Mouse (Mus musculus): Measurements from ENCODE around the gene Mfsd7a. TPM values are rescaled to one million over a fixed set of nuclear protein-coding genes. Genes with fewer than 3 reads are reported as not detected.

Gene Mfsd7a
- total and polyA plus RNA-seq, 2 experiments from 2014 or later, result 0.14 to 0.22 TPM

GRCm38 (mm10) chr5:108447857-108448256 lies 834 bp downstream of the Mfsd7a start:
- Histone ChIP-seq H3K27ac (ENCODE audit: low read depth, low read length) (no peak overlapping the region), H3K36me3 (ENCODE audit: insufficient read depth, low read length) (no peaks in the 10 kb centered on the region), H3K4me3 (ENCODE audit: low read depth, low read length) (no peak overlapping the region), H3K9me3 (ENCODE audit: low read length) (no peaks in the 10 kb centered on the region), H3K4me1 (ENCODE audit: insufficient read depth, low read length) (no peaks in the 10 kb centered on the region), H3K4me2 (ENCODE audit: low read depth, low read length, poor library complexity, severe bottlenecking) (no peak overlapping the region), H3K27me3 (ENCODE audit: insufficient read depth, low read length) (0 out of 2 replicates have a peak, but pooled peaks cover 4% of the 10 kb centered on the region), H3K9ac (replicated peaks; ENCODE audit: low read length, poor library complexity, severe bottlenecking) (no peak overlapping the region)
- DNase-seq (ENCODE audit: low spot score) (no peak), ATAC-seq (ENCODE audit: low FRiP score) (no peak)
- 88% methylated on average over 7 of the region's 7 CpGs for WGBS
- no peak for TF ChIP-seq CTCF (IDR thresholded peaks at IDR 0.05)

GRCm38 (mm10) chr5:108446973-108447372 lies 1.7 kb downstream of the Mfsd7a start:
- ATAC-seq (ENCODE audit: low FRiP score), result no peak
- no peak overlapping the region for H3K27ac ChIP-seq (ENCODE audit: low read depth, low read length)
- H3K9ac ChIP-seq (replicated peaks; ENCODE audit: low read length, poor library complexity, severe bottlenecking), result no peak overlapping the region
- H3K36me3 ChIP-seq (ENCODE audit: insufficient read depth, low read length), result no peaks in the 10 kb centered on the region
- no peak overlapping the region for H3K4me3 ChIP-seq (ENCODE audit: low read depth, low read length)
- no peak for TF ChIP-seq CTCF (IDR thresholded peaks at IDR 0.05)
- H3K4me2 ChIP-seq (ENCODE audit: low read depth, low read length, poor library complexity, severe bottlenecking), result no peak overlapping the region
- no peaks in the 10 kb centered on the region for H3K9me3 ChIP-seq (ENCODE audit: low read length)
- H3K4me1 ChIP-seq (ENCODE audit: insufficient read depth, low read length), result no peaks in the 10 kb centered on the region
- DNase-seq (ENCODE audit: low spot score), result no peak
- WGBS, result 80% methylated on average over 3 of the region's 3 CpGs
- 0 out of 2 replicates have a peak, but pooled peaks cover 4% of the 10 kb centered on the region for H3K27me3 ChIP-seq (ENCODE audit: insufficient read depth, low read length)

DNA sequence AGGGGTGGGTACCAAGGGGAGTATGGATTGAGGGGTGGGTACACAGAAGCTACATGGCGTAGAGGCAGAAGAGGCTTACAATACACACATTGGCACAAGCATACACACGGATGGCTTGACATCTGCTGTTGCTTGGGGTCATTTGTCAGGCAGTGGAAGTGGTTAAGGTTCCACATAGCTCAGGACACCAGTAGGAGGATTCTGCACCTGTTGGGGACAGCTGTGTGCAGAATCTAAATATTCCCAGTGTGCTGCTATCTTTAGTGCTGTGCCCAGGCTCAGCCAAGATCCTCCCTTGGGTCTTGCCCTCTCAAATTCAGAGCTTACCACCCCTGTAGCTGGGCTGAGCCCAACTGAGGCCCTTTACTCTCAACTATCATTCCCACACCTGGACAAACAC lies 12.6 kb downstream of the Mfsd7a start:
- no peaks in the 10 kb centered on the region for H3K27me3 ChIP-seq (ENCODE audit: insufficient read depth, low read length)
- no peak overlapping the region for H3K4me3 ChIP-seq (ENCODE audit: low read depth, low read length)
- H3K9ac ChIP-seq (replicated peaks; ENCODE audit: low read length, poor library complexity, severe bottlenecking), result no peak overlapping the region
- no peak overlapping the region for H3K4me2 ChIP-seq (ENCODE audit: low read depth, low read length, poor library complexity, severe bottlenecking)
- peaks cover 3% of the 10 kb centered on the region; the same call in 1 of the 2 replicates for H3K36me3 ChIP-seq (ENCODE audit: insufficient read depth, low read length)
- no peak for ATAC-seq (ENCODE audit: low FRiP score)
- no peak for TF ChIP-seq CTCF (IDR thresholded peaks at IDR 0.05)
- H3K27ac ChIP-seq (ENCODE audit: low read depth, low read length), result no peak overlapping the region
- no peaks in the 10 kb centered on the region for H3K9me3 ChIP-seq (ENCODE audit: low read length)
- no peak for DNase-seq (ENCODE audit: low spot score)
- peaks cover 4% of the 10 kb centered on the region; the same call in 1 of the 2 replicates for H3K4me1 ChIP-seq (ENCODE audit: insufficient read depth, low read length)
- WGBS, result 72% methylated on average over 2 of the region's 2 CpGs

- Histone ChIP-seq H3K9me3 (ENCODE audit: low read length) (no peaks in the 10 kb centered on the region), H3K36me3 (ENCODE audit: insufficient read depth, low read length) (peaks cover 7% of the 10 kb centered on the region; the same call in 1 of the 2 replicates), H3K4me2 (ENCODE audit: low read depth, low read length, poor library complexity, severe bottlenecking) (peak within 1 kb of the TSS; percentile 81), H3K9ac (replicated peaks; ENCODE audit: low read length, poor library complexity, severe bottlenecking) (peak within 1 kb of the TSS; percentile 90), H3K27ac (ENCODE audit: low read depth, low read length) (peak within 1 kb of the TSS; percentile 65), H3K27me3 (ENCODE audit: insufficient read depth, low read length) (no peaks in the 10 kb centered on the region), H3K4me3 (ENCODE audit: low read depth, low read length) (peak within 1 kb of the TSS; percentile 90), H3K4me1 (ENCODE audit: insufficient read depth, low read length) (peaks cover 4% of the 10 kb centered on the region; the same call in 1 of the 2 replicates)
- TF ChIP-seq CTCF (IDR thresholded peaks at IDR 0.05), result peak; percentile 95
- DNase-seq (ENCODE audit: low spot score), result peak; percentile 96
- ATAC-seq (ENCODE audit: low FRiP score), result peak; percentile 92
- 1% methylated on average over 42 of the region's 42 CpGs for WGBS
These were observed 14.7 kb downstream of the Mfsd7a start, which contains the start of gene Atp5k for GRCm38 (mm10) chr5:108433804-108434587. TSS of gene Atp5k (minus strand) at chr5:108434448.

GRCm38 (mm10) chr5:108431196-108431595 lies 17.5 kb downstream of the Mfsd7a start:
- 93% methylated on average over 6 of the region's 6 CpGs for WGBS
- ATAC-seq (ENCODE audit: low FRiP score) (no peak), DNase-seq (ENCODE audit: low spot score) (no peak)
- Histone ChIP-seq H3K4me1 (ENCODE audit: insufficient read depth, low read length) (peaks cover 4% of the 10 kb centered on the region; the same call in 1 of the 2 replicates), H3K9me3 (ENCODE audit: low read length) (no peaks in the 10 kb centered on the region), H3K27ac (ENCODE audit: low read depth, low read length) (no peak overlapping the region), H3K36me3 (ENCODE audit: insufficient read depth, low read length) (peaks cover 7% of the 10 kb centered on the region; the same call in 1 of the 2 replicates), H3K27me3 (ENCODE audit: insufficient read depth, low read length) (no peaks in the 10 kb centered on the region), H3K4me3 (ENCODE audit: low read depth, low read length) (no peak overlapping the region), H3K9ac (replicated peaks; ENCODE audit: low read length, poor library complexity, severe bottlenecking) (no peak overlapping the region), H3K4me2 (ENCODE audit: low read depth, low read length, poor library complexity, severe bottlenecking) (no peak overlapping the region)
- TF ChIP-seq CTCF (IDR thresholded peaks at IDR 0.05), result no peak

DNA sequence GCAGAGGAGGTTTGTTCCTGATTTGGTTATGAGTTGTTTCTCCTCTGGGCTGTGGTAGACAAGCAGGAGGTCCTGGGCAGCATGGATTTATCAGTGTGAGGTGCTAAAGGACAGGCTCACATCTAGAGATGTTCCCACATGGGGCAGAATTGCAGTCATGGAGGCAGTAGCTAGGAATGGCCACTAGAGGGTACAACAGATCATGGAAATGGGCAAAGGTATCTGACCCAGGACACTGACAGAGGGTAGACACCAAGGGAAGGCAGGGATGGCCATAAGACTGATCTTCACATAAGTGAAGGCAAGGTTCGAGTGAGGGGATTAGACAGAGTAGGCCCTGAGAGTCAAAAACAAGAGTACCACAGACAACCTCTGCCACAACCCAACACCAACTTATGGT lies 21.5 kb downstream of the Mfsd7a start:
- Histone ChIP-seq H3K36me3 (ENCODE audit: insufficient read depth, low read length) (peaks cover 3% of the 10 kb centered on the region; the same call in 1 of the 2 replicates), H3K4me3 (ENCODE audit: low read depth, low read length) (no peak overlapping the region), H3K4me2 (ENCODE audit: low read depth, low read length, poor library complexity, severe bottlenecking) (no peak overlapping the region), H3K4me1 (ENCODE audit: insufficient read depth, low read length) (no peaks in the 10 kb centered on the region), H3K27me3 (ENCODE audit: insufficient read depth, low read length) (no peaks in the 10 kb centered on the region), H3K27ac (ENCODE audit: low read depth, low read length) (no peak overlapping the region), H3K9me3 (ENCODE audit: low read length) (no peaks in the 10 kb centered on the region), H3K9ac (replicated peaks; ENCODE audit: low read length, poor library complexity, severe bottlenecking) (no peak overlapping the region)
- DNase-seq (ENCODE audit: low spot score) (peak; percentile 42), ATAC-seq (ENCODE audit: low FRiP score) (no peak)
- TF ChIP-seq CTCF (IDR thresholded peaks at IDR 0.05), result peak; percentile 78
- WGBS, result 69% methylated on average over 1 of the region's 1 CpGs

Measured in midbrain, postnatal 0 days (tissue).